Mouse (Mus musculus): Measurements from ENCODE around the gene Aanat. TPM values are rescaled to one million over a fixed set of nuclear protein-coding genes. Genes with fewer than 3 reads are reported as not detected.

Gene Aanat
- polyA plus RNA-seq (2014; fragmentation: Nextera tagmentation; extraction: Ambion mirVana), result not detected in 2 replicates

GRCm38 (mm10) chr11:116586310-116586709, at the start of gene Aanat:
Gene Aanat (plus strand): TSS chr11:116586432.
- Histone ChIP-seq H3K36me3 (ENCODE audit: control insufficient read depth, insufficient read depth, low read length) (no peaks in the 10 kb centered on the region), H3K4me3 (ENCODE audit: low read depth, low read length) (no peak within 1 kb of the TSS), H3K9ac (ENCODE audit: low read depth, low read length) (no peak within 1 kb of the TSS), H3K4me2 (ENCODE audit: low read depth, low read length) (peak within 1 kb of the TSS; percentile 30), H3K4me1 (ENCODE audit: control insufficient read depth, insufficient read depth, low read length) (peaks cover 6% of the 10 kb centered on the region; the same call in 1 of the 2 replicates), H3K27me3 (replicated peaks; ENCODE audit: control insufficient read depth, insufficient read depth, low read length) (no peaks in the 10 kb centered on the region), H3K27ac (replicated peaks; ENCODE audit: low read depth, low read length) (no peak within 1 kb of the TSS), H3K9me3 (ENCODE audit: control insufficient read depth, low read length) (no peaks in the 10 kb centered on the region)
- DNase-seq (ENCODE audit: low spot score) (no peak), ATAC-seq (ENCODE audit: low read depth) (no peak)
- 61% methylated on average over 5 of the region's 5 CpGs for WGBS

GRCm38 (mm10) chr11:116536685-116537084, 49.5 kb upstream of the Aanat start:
- Histone ChIP-seq H3K4me2 (ENCODE audit: low read depth, low read length) (no peak overlapping the region), H3K36me3 (ENCODE audit: control insufficient read depth, insufficient read depth, low read length) (peaks cover 45% of the 10 kb centered on the region), H3K9me3 (ENCODE audit: control insufficient read depth, low read length) (no peaks in the 10 kb centered on the region), H3K27me3 (replicated peaks; ENCODE audit: control insufficient read depth, insufficient read depth, low read length) (peaks cover 25% of the 10 kb centered on the region), H3K27ac (replicated peaks; ENCODE audit: low read depth, low read length) (no peak overlapping the region), H3K9ac (ENCODE audit: low read depth, low read length) (no peak overlapping the region), H3K4me3 (ENCODE audit: low read depth, low read length) (no peak overlapping the region), H3K4me1 (ENCODE audit: control insufficient read depth, insufficient read depth, low read length) (peaks cover 15% of the 10 kb centered on the region)
- 85% methylated on average over 7 of the region's 7 CpGs for WGBS
- ATAC-seq (ENCODE audit: low read depth) (no peak), DNase-seq (ENCODE audit: low spot score) (no peak)

- 56% methylated on average over 5 of the region's 5 CpGs for WGBS
- peaks cover 18% of the 10 kb centered on the region for H3K27me3 ChIP-seq (replicated peaks; ENCODE audit: control insufficient read depth, insufficient read depth, low read length)
- no peaks in the 10 kb centered on the region for H3K9me3 ChIP-seq (ENCODE audit: control insufficient read depth, low read length)
- ATAC-seq (ENCODE audit: low read depth), result no peak
- H3K4me3 ChIP-seq (ENCODE audit: low read depth, low read length), result no peak overlapping the region
- no peak overlapping the region for H3K9ac ChIP-seq (ENCODE audit: low read depth, low read length)
- no peak for DNase-seq (ENCODE audit: low spot score)
- no peak overlapping the region for H3K4me2 ChIP-seq (ENCODE audit: low read depth, low read length)
- peaks cover 52% of the 10 kb centered on the region for H3K36me3 ChIP-seq (ENCODE audit: control insufficient read depth, insufficient read depth, low read length)
- H3K4me1 ChIP-seq (ENCODE audit: control insufficient read depth, insufficient read depth, low read length), result peaks cover 8% of the 10 kb centered on the region
- H3K27ac ChIP-seq (replicated peaks; ENCODE audit: low read depth, low read length), result no peak overlapping the region
Observed at GRCm38 (mm10) chr11:116537388-116537787, 48.8 kb upstream of the Aanat start.

GRCm38 (mm10) chr11:116538142-116538735, 48.0 kb upstream of the Aanat start:
- Histone ChIP-seq H3K4me3 (ENCODE audit: low read depth, low read length) (no peak overlapping the region), H3K27me3 (replicated peaks; ENCODE audit: control insufficient read depth, insufficient read depth, low read length) (peaks cover 9% of the 10 kb centered on the region; the same call in 1 of the 2 replicates), H3K36me3 (ENCODE audit: control insufficient read depth, insufficient read depth, low read length) (peaks cover 60% of the 10 kb centered on the region), H3K4me1 (ENCODE audit: control insufficient read depth, insufficient read depth, low read length) (peaks cover 6% of the 10 kb centered on the region), H3K9me3 (ENCODE audit: control insufficient read depth, low read length) (no peaks in the 10 kb centered on the region), H3K4me2 (ENCODE audit: low read depth, low read length) (no peak overlapping the region), H3K27ac (replicated peaks; ENCODE audit: low read depth, low read length) (no peak overlapping the region), H3K9ac (ENCODE audit: low read depth, low read length) (no peak overlapping the region)
- DNase-seq (ENCODE audit: low spot score) (no peak), ATAC-seq (ENCODE audit: low read depth) (no peak)
- 70% methylated on average over 12 of the region's 12 CpGs for WGBS

- WGBS, result 92% methylated on average over 6 of the region's 11 CpGs
- ATAC-seq (ENCODE audit: low read depth) (no peak), DNase-seq (ENCODE audit: low spot score) (no peak)
- Histone ChIP-seq H3K27me3 (replicated peaks; ENCODE audit: control insufficient read depth, insufficient read depth, low read length) (no peaks in the 10 kb centered on the region), H3K36me3 (ENCODE audit: control insufficient read depth, insufficient read depth, low read length) (peaks cover 90% of the 10 kb centered on the region), H3K4me1 (ENCODE audit: control insufficient read depth, insufficient read depth, low read length) (no peaks in the 10 kb centered on the region), H3K4me2 (ENCODE audit: low read depth, low read length) (no peak overlapping the region), H3K4me3 (ENCODE audit: low read depth, low read length) (no peak overlapping the region), H3K9me3 (ENCODE audit: control insufficient read depth, low read length) (no peaks in the 10 kb centered on the region), H3K9ac (ENCODE audit: low read depth, low read length) (no peak overlapping the region), H3K27ac (replicated peaks; ENCODE audit: low read depth, low read length) (no peak overlapping the region)
Observed at GRCm38 (mm10) chr11:116541183-116541582, 45.0 kb upstream of the Aanat start.

GRCm38 (mm10) chr11:116543110-116543509, 43.1 kb upstream of the Aanat start:
- Histone ChIP-seq H3K4me2 (ENCODE audit: low read depth, low read length) (no peak overlapping the region), H3K4me3 (ENCODE audit: low read depth, low read length) (no peak overlapping the region), H3K9ac (ENCODE audit: low read depth, low read length) (no peak overlapping the region), H3K27ac (replicated peaks; ENCODE audit: low read depth, low read length) (no peak overlapping the region), H3K36me3 (ENCODE audit: control insufficient read depth, insufficient read depth, low read length) (peaks cover 94% of the 10 kb centered on the region), H3K4me1 (ENCODE audit: control insufficient read depth, insufficient read depth, low read length) (no peaks in the 10 kb centered on the region), H3K9me3 (ENCODE audit: control insufficient read depth, low read length) (no peaks in the 10 kb centered on the region), H3K27me3 (replicated peaks; ENCODE audit: control insufficient read depth, insufficient read depth, low read length) (no peaks in the 10 kb centered on the region)
- 91% methylated on average over 4 of the region's 4 CpGs for WGBS
- no peak for ATAC-seq (ENCODE audit: low read depth)
- no peak for DNase-seq (ENCODE audit: low spot score)

GRCm38 (mm10) chr11:116547296-116548060, 38.8 kb upstream of the Aanat start:
- no peak overlapping the region for H3K4me3 ChIP-seq (ENCODE audit: low read depth, low read length)
- WGBS, result 88% methylated on average over 17 of the region's 17 CpGs
- peaks cover 6% of the 10 kb centered on the region; the same call in 1 of the 2 replicates for H3K4me1 ChIP-seq (ENCODE audit: control insufficient read depth, insufficient read depth, low read length)
- no peak overlapping the region for H3K27ac ChIP-seq (replicated peaks; ENCODE audit: low read depth, low read length)
- no peaks in the 10 kb centered on the region for H3K9me3 ChIP-seq (ENCODE audit: control insufficient read depth, low read length)
- H3K4me2 ChIP-seq (ENCODE audit: low read depth, low read length), result no peak overlapping the region
- H3K36me3 ChIP-seq (ENCODE audit: control insufficient read depth, insufficient read depth, low read length), result peaks cover 58% of the 10 kb centered on the region
- H3K27me3 ChIP-seq (replicated peaks; ENCODE audit: control insufficient read depth, insufficient read depth, low read length), result no peaks in the 10 kb centered on the region
- H3K9ac ChIP-seq (ENCODE audit: low read depth, low read length), result no peak overlapping the region
- ATAC-seq (ENCODE audit: low read depth) (no peak), DNase-seq (ENCODE audit: low spot score) (no peak)

GRCm38 (mm10) chr11:116548780-116549179, 37.5 kb upstream of the Aanat start:
- H3K9ac ChIP-seq (ENCODE audit: low read depth, low read length), result no peak overlapping the region
- H3K9me3 ChIP-seq (ENCODE audit: control insufficient read depth, low read length), result no peaks in the 10 kb centered on the region
- DNase-seq (ENCODE audit: low spot score) (no peak), ATAC-seq (ENCODE audit: low read depth) (no peak)
- WGBS, result 95% methylated on average over 8 of the region's 9 CpGs
- no peak overlapping the region for H3K4me3 ChIP-seq (ENCODE audit: low read depth, low read length)
- H3K4me2 ChIP-seq (ENCODE audit: low read depth, low read length), result no peak overlapping the region
- H3K27ac ChIP-seq (replicated peaks; ENCODE audit: low read depth, low read length), result no peak overlapping the region
- peaks cover 45% of the 10 kb centered on the region for H3K36me3 ChIP-seq (ENCODE audit: control insufficient read depth, insufficient read depth, low read length)
- H3K4me1 ChIP-seq (ENCODE audit: control insufficient read depth, insufficient read depth, low read length), result peaks cover 6% of the 10 kb centered on the region; the same call in 1 of the 2 replicates
- no peaks in the 10 kb centered on the region for H3K27me3 ChIP-seq (replicated peaks; ENCODE audit: control insufficient read depth, insufficient read depth, low read length)
